Mouse (Mus musculus) adrenal gland, postnatal 14 days (tissue): ENCODE data around the gene Myo18a. TPM values are rescaled to one million over a fixed set of nuclear protein-coding genes. Genes with fewer than 3 reads are reported as not detected.

Experiments
- DNase-seq: peaks from one replicate; pipeline ENCODE4 v3.0.0; 2021; ENCODE audit warnings: mixed read lengths
- total RNA-seq: library from RNA; stranded (reverse); gene quantifications from 2 replicates; pipeline ENCODE4 v1.2.3, GENCODE M21; 2021

Gene Myo18a
- total RNA-seq, 1 experiment from 2014 or later: 62.5 TPM

- no peak for DNase-seq
Measured at GRCm38 (mm10) chr11:77872236-77872635, 109.2 kb downstream of the Myo18a start.

- no peak for DNase-seq
Measured at GRCm38 (mm10) chr11:77872685-77873084, 109.6 kb downstream of the Myo18a start.

GRCm38 (mm10) chr11:77873116-77873515, 110.1 kb downstream of the Myo18a start:
- DNase-seq: no peak

DNA sequence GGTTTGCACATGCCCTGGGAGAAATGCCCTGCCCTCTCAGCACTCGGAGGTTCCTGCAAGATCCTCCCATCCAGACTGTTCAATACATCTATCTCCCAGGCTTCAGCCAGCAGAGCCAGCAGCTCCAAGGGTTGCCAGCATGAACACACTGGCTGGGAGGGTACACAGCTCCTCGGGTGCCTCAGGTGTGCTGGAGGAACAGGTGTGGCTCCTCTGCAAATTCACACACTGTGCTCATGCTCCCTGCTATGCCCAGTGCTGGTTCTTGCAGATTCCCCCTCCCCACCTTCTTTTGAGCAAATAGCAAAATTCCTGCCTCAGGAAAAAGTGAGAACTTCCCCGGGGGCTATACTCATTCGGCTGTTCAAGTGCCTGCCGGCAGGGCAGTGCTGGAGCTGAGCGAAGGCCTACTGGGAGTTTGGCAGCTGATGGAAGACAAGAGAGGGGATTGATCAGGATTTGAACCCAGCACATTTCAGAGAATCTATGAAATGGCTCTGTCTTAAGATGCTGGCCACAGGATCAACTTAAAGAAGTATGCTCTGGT, 111.7 kb downstream of the Myo18a start:
- no peak for DNase-seq

- DNase-seq: no peak
Measured at GRCm38 (mm10) chr11:77875269-77875668, 112.2 kb downstream of the Myo18a start.

DNA sequence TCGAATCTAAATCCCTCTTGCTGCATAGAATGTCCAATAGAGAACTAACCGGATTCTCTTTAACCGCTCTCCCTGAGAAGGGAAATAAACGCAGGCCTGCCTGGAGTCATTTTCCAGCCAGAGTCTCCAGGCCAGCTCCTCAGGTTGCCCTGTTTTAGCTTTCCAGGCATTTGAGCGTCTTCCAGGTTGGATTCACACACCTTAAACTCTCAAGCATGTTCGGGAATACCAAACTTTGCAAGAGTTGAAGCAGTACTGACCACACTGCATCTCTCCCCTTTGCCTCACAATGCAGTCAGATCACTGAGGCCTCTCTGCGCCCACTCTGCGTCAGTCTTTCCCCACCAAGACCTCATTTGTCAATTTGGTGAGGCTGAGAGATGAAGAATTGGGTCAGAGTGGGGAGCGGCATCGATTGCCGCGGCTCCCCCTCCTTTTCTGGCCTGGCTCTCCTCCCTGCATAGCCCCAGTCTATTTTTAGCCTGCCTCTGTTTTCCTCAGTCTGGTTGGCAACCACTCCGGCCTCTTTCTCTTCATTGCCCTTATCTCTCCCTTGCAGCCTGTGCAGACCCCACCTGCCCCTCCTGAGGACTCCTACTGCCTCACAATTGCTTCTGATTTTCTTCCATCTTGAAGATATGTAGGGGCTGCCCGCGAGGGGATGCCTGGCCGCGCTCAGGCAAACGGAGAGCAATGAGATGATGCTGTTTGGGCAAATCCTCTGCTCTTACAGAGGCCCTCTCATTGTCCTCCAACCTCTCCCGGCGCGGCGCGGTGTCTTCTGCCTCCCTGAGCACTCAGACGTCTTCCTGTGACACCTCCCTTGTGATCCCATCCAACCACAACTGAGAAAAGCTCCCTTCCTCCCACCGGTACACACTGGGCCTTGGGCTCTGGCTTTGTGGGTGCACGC, 113.1 kb downstream of the Myo18a start:
- no peak for DNase-seq

- no peak for DNase-seq
Measured at GRCm38 (mm10) chr11:77876760-77877148, 113.7 kb downstream of the Myo18a start.

GRCm38 (mm10) chr11:77884524-77885245, 121.6 kb downstream of the Myo18a start:
- DNase-seq: no peak

GRCm38 (mm10) chr11:77885246-77885575, 122.2 kb downstream of the Myo18a start:
- no peak for DNase-seq

- DNase-seq: peak; percentile 65
Measured at GRCm38 (mm10) chr11:77887373-77887960, 124.4 kb downstream of the Myo18a start.

DNA sequence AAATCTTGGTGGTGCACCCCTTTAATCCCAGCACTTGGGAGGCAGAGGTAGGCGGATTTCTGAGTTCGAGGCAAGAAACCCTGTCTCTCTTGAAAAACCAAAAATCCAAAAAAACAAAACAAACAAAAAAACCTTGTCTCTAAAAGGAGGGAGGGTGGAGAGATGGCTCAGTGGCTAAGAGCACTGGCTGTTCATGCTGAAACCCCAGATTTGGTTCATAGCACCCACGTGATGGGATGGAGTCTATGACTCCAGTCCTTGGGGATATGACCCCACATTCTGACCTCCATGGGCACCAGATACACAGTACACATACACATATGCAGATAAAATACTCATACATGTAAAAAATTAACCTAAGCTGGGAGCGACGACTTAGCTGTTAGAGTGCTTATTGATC, 125.8 kb downstream of the Myo18a start:
- DNase-seq: no peak

- no peak for DNase-seq
Measured at GRCm38 (mm10) chr11:77889484-77889883, 126.4 kb downstream of the Myo18a start.

- DNase-seq: no peak
Measured at GRCm38 (mm10) chr11:77890648-77891258, 127.7 kb downstream of the Myo18a start.

DNA sequence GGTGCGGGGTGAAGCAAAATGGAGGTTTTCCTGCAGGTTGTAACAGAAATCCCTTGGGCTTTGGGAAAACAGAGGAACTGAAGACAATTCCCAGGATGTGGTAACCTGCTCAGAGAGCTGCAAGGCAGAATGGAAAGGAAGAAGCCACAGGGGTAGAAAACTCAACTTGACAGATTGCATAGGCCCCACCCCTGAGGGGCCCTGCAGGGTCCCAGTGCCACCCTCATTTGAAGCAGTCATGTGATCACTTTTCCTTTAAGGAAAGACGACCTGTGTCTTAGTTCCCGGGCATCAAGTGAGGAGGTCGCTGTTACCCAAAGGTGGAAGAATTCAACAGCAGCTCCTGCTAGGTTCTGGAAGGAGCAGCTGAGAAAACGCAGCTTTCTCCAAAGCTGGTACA, 129.8 kb downstream of the Myo18a start:
- DNase-seq: no peak

DNA sequence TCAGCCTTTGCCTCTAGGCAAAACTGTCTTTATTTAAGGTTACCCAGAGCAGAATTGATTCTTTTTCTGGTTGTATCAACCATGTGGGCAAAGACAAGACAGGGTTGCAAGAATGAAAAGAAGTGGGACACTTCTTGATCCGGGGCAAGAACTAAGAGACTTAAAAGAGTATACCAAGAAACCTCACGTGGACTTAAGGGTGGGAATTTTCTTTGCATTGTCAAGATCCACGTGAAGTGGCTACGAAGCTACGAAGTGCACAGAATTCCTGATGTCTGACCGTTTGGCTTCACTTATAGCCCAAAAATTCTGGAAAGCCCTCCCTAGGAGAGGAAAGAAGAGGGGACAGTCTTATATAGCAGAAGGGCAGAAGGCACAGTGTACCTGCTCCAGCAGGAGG, 130.2 kb downstream of the Myo18a start:
- DNase-seq: no peak

DNA sequence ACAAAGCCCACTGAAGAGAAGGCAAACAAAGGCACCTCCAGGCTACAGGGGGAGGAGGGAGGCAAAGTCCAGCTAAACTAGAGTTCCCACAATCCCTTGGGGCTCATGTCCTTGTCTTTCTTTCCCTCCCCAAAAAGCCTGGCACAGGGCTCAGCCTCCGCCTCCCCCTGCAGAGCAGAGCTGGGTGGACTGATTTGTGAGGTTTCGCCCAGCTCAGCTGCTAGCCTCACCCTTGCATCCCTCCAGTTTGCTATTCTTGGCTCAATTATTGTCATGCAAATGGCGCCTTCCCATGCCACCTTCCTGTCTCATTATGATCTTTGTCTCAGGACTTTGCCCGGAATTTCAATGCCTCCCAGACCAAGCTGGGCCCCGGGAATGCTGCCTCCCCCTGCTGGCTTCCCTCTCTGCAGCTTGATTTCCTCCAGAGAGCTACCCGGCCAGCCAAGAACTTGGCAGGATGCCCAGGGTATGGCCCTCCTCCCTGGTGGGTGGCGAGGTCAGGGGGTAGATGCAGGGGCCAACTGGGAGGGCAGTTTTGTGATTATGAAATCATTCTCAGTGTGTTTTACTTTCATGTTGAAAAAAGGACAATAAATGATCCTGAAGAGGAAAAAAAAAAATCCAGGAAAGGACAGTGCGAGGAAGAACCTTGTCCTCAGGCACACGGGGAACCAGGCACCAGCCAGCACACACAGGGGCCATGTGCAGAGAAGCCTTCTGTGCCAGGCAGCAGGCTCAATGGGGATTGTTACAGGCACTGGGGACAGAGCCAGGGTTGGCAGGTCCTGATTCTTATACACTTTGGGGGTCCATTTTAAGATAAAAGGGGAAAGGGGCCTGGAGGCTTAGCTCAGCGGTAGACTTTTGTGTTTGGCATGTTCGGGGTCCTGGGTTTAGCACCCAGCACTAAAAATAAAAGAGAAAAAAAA, 131.0 kb downstream of the Myo18a start, which contains the start of gene Pipox:
Gene Pipox, minus strand, starts transcription at position 310 of the 932 bp plus-strand sequence.
- DNase-seq: peak; percentile 97

- no peak for DNase-seq
Measured at GRCm38 (mm10) chr11:77894967-77895366, 131.9 kb downstream of the Myo18a start.

DNA sequence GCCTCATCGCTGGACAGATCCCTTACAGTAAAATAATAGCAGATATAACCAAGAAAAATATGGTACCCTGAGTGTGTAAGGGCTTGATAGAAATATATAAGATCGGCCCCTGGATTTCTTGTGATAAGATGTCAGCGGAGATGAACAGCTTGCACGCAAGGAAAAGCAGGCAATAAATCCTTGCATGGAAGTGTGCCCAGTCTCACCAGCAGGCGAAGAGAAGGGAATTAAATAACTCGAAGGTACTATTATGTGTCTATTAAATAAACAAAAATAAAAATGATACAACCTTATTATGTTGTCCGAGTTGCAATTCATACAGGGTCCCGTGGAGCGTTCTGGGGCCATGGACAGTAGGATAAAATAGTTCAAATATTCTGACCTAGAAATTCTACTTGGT, 133.0 kb downstream of the Myo18a start:
- no peak for DNase-seq

GRCm38 (mm10) chr11:77896480-77896819, 133.4 kb downstream of the Myo18a start:
- DNase-seq: no peak

- DNase-seq: peak; percentile 28
Measured at GRCm38 (mm10) chr11:77896820-77897805, 134.1 kb downstream of the Myo18a start.
